Mouse (Mus musculus): ENCODE measurements around the gene Btg4.

DNA sequence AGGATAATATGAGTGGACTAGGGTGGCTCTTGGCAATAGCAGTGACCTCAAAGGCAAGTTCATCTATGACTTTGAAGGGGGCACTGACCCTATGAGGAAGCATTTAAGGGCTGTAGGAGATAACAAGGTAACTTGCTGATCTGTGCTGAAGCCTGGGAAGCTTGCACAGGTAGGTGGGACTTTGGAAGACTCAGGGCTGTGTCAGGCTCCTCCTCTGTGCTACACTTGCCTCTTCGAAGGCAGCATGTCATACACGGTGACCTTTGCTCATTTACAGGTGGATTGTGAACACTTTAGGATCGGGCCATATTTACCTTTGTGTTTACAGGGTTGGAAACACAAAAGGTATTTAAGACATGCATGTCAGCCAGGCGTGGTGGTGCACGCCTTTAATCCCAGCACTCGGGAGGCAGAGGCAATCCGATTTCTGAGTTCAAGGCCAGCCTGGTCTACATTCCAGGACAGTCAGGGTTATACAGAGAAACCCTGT is 19.2 kb upstream of the Btg4 start:
- TF ChIP-seq POLR2A (IDR thresholded peaks at IDR 0.05; ENCODE audit: insufficient read depth, low read length) (no peak), CTCF (IDR thresholded peaks at IDR 0.05; ENCODE audit: low read depth, low read length) (no peak)

All from ES-Bruce4 (cell line).